Mouse (Mus musculus) stomach, postnatal 0 days (tissue): ENCODE data around the gene Lmo7. TPM values are rescaled to one million over a fixed set of nuclear protein-coding genes. Genes with fewer than 3 reads are reported as not detected.

Source experiments
- ATAC-seq: fragments of 200-750 bp; cut with Nextera tagmentation; 2 replicates; pipeline ENCODE4 v1.8.0; 2017; ENCODE audit not compliant: low FRiP score, low TSS enrichment
- DNase-seq: peaks from one replicate; pipeline ENCODE4 v3.0.0-alpha.2; 2016; ENCODE audit warnings: low spot score
- H3K27ac ChIP-seq: fragments of 300-500 bp; sonication (generic); replicated peaks from 2 replicates; pipeline ENCODE4 v1.5.1; 2014; ENCODE audit warnings: mild to moderate bottlenecking, control low read depth
- H3K27me3 ChIP-seq: fragments of 300-500 bp; sonication (generic); 2 replicates; pipeline ENCODE4 v1.6.1; 2014; ENCODE audit warnings: low read length; ENCODE audit not compliant: control insufficient read depth, insufficient read depth
- H3K36me3 ChIP-seq: fragments of 300-500 bp; sonication (generic); 2 replicates; pipeline ENCODE4 v1.6.1; 2014; ENCODE audit warnings: low read length, mixed read lengths; ENCODE audit not compliant: control insufficient read depth, insufficient read depth
- H3K4me1 ChIP-seq: fragments of 300-500 bp; sonication (generic); replicated peaks from 2 replicates; pipeline ENCODE4 v1.6.1; 2014; ENCODE audit warnings: antibody characterized with exemption; ENCODE audit not compliant: control insufficient read depth, insufficient read depth
- H3K4me2 ChIP-seq: fragments of 300-500 bp; sonication (generic); replicated peaks from 2 replicates; pipeline ENCODE4 v1.6.1; 2014; ENCODE audit warnings: low read depth, mild to moderate bottlenecking, control low read depth, moderate library complexity
- H3K4me3 ChIP-seq: fragments of 300-500 bp; sonication (generic); 2 replicates; pipeline ENCODE4 v1.5.1; 2014; ENCODE audit warnings: low read depth, low read length, control low read depth
- H3K9ac ChIP-seq: fragments of 300-500 bp; sonication (generic); 2 replicates; pipeline ENCODE4 v1.6.1; 2014; ENCODE audit warnings: mild to moderate bottlenecking, low read length, control low read depth, mixed read lengths
- H3K9me3 ChIP-seq: fragments of 300-500 bp; sonication (generic); 2 replicates; pipeline ENCODE4 v1.6.1; 2016; ENCODE audit warnings: low read length; ENCODE audit not compliant: control insufficient read depth
- CTCF ChIP-seq: IDR thresholded peaks from 2 replicates; pipeline ENCODE4 v1.5.1; 2016; ENCODE audit warnings: antibody characterized with exemption, low read depth, mild to moderate bottlenecking, moderate library complexity
- EP300 ChIP-seq: optimal IDR thresholded peaks from 2 replicates; pipeline ENCODE3; 2016; ENCODE audit warnings: antibody characterized with exemption
- WGBS: fragments of 180-500 bp; shearing (Covaris S2); extraction: QIAGEN DNeasy Blood & Tissue Kit; methylation state at CpG from one replicate; pipeline ENCODE4 v1.1.7; 2014; 5-methylcytosine and 5-hydroxymethylcytosine counted together
- polyA plus RNA-seq: library from polyadenylated mRNA; unstranded; fragments of >200 nt; fragmentation: Nextera tagmentation; extraction: Ambion mirVana; gene quantifications from 2 replicates; pipeline ENCODE4 v1.2.1, GENCODE M21; 2015

The Lmo7 gene
- polyA plus RNA-seq, 1 experiment from 2014 or later = 20.4 TPM

DNA sequence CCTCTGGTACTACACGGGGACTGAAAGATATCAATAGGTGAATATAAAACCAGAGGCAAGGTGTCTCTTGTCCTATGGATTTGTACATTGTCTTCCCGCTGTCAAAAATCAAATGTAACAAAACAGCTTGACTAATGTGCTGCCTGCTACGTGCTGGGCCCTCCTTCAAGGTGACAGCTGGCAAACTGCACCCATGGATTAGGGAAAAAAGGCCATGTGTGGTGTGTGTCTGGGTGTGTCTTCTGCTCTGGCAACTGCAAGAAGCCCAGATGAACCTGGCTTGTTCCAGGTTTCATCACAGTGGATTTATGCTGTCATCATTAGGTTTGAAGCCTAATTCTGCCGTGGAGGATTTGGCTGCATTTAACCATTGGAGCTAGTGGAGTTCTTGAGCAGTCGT lies 174.0 kb downstream of the Lmo7 start:
- no peaks in the 10 kb centered on the region for H3K4me1 ChIP-seq
- no peak for DNase-seq
- ATAC-seq = no peak
- no peak overlapping the region for H3K4me3 ChIP-seq
- no peaks in the 10 kb centered on the region for H3K9me3 ChIP-seq
- H3K4me2 ChIP-seq = no peak overlapping the region
- 55% methylated on average over 5 of the region's 5 CpGs for WGBS
- no peaks in the 10 kb centered on the region; the same call in 1 of the 2 replicates for H3K36me3 ChIP-seq
- H3K9ac ChIP-seq = no peak overlapping the region
- TF ChIP-seq CTCF (no peak), EP300 (no peak)
- H3K27me3 ChIP-seq = no peaks in the 10 kb centered on the region
- H3K27ac ChIP-seq = no peak overlapping the region

DNA sequence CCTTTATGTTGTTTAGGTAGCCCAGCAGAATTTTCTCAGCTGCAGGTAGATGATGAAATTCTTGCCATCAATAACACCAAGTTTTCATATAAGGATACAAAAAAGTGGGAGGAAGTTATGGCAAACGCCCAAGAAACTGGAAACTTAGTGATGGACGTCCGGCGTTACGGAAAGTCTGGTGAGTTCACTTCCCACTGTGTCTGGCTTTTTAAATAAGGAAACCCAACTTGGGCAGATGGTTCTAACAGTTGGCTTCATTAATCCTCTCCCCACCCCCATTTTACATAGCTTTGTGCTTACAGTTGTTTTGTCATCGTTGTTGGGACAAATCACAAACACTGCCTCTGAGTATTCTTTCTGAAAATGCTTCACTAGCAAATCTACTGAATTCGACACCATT lies 182.2 kb downstream of the Lmo7 start:
- H3K9ac ChIP-seq = no peak overlapping the region
- H3K36me3 ChIP-seq = no peaks in the 10 kb centered on the region
- no peaks in the 10 kb centered on the region for H3K27me3 ChIP-seq
- DNase-seq (no peak), ATAC-seq (no peak)
- H3K27ac ChIP-seq = no peak overlapping the region
- no peaks in the 10 kb centered on the region for H3K4me1 ChIP-seq
- no peaks in the 10 kb centered on the region for H3K9me3 ChIP-seq
- H3K4me2 ChIP-seq = no peak overlapping the region
- 75% methylated on average over 7 of the region's 7 CpGs for WGBS
- no peak overlapping the region for H3K4me3 ChIP-seq
- no peak for TF ChIP-seq CTCF
- no peak for TF ChIP-seq EP300

DNA sequence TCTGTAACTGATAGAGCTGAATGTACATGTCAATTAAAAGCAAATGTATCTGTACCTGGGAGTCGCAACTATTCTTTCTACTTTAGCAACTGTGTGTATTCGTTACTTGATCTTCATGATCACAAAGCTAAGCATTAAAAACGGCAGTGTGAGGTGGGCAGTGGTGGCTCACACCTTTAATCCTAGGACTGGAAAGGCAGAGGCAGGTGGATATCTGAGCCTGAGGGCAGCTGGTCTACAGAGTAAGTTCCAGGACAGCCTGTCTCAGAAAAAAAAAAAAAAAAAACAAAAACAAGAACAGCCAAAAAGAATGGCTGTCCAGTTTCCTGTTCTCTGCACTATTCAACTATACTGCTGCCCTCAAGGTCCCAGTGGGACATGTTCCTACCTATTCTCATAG lies 182.6 kb downstream of the Lmo7 start:
- Histone ChIP-seq H3K36me3 (no peaks in the 10 kb centered on the region), H3K27ac (no peak overlapping the region), H3K4me1 (no peaks in the 10 kb centered on the region), H3K9me3 (no peaks in the 10 kb centered on the region), H3K4me3 (no peak overlapping the region), H3K4me2 (no peak overlapping the region), H3K27me3 (no peaks in the 10 kb centered on the region), H3K9ac (no peak overlapping the region)
- no peak for TF ChIP-seq EP300
- no peak for TF ChIP-seq CTCF
- ATAC-seq (no peak), DNase-seq (no peak)
- WGBS = 85% methylated on average over 3 of the region's 3 CpGs

DNA sequence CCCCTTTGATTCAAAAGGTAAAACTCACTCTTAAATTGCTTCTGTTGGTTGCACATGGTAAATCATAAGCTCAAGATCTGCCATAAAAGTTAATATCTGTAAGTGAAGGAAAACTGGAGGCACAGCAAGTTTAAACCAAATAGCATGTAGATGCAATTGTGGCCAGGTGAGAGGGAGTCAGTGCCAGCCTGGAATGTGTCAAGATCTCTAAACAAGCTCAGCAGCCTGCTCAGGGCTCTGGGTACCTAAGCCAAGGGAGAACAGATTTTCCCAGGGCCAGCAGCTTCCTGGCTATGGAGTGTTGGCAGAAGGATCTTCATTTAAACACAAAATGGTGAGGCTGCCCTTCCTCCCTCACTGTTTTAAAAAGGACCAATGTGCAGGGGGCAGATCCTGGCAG lies 184.6 kb downstream of the Lmo7 start:
- ATAC-seq (no peak), DNase-seq (no peak)
- TF ChIP-seq CTCF = no peak
- no peak for TF ChIP-seq EP300
- Histone ChIP-seq H3K9me3 (no peaks in the 10 kb centered on the region), H3K27me3 (no peaks in the 10 kb centered on the region), H3K4me1 (no peaks in the 10 kb centered on the region), H3K4me3 (no peak overlapping the region), H3K4me2 (no peak overlapping the region), H3K9ac (no peak overlapping the region), H3K27ac (no peak overlapping the region), H3K36me3 (peaks cover 3% of the 10 kb centered on the region; the same call in 1 of the 2 replicates)

DNA sequence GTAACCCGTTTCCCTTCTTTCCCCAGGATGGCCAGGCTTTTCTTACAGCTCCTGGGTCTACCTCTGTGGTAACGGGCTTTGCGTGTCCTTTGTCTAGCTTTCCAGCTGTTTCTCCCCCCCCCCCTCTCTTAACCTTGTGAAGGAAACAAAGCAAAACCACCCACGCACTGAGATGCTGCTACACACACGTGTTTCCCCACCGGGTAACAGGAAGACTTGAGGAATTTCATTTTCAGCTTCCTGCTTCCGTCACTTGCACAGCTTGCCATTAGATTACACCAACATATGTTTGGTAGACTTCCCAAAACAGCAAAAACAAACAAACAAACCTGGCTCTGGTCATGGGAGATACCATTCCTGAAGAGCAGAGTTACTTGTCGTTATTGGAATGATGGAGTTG lies 186.1 kb downstream of the Lmo7 start:
- 72% methylated on average over 8 of the region's 8 CpGs for WGBS
- Histone ChIP-seq H3K4me2 (no peak overlapping the region), H3K27ac (no peak overlapping the region), H3K36me3 (peaks cover 7% of the 10 kb centered on the region; the same call in 1 of the 2 replicates), H3K9me3 (no peaks in the 10 kb centered on the region), H3K4me1 (no peaks in the 10 kb centered on the region), H3K4me3 (no peak overlapping the region), H3K9ac (no peak overlapping the region), H3K27me3 (no peaks in the 10 kb centered on the region)
- no peak for ATAC-seq
- TF ChIP-seq CTCF (no peak), EP300 (no peak)
- no peak for DNase-seq

DNA sequence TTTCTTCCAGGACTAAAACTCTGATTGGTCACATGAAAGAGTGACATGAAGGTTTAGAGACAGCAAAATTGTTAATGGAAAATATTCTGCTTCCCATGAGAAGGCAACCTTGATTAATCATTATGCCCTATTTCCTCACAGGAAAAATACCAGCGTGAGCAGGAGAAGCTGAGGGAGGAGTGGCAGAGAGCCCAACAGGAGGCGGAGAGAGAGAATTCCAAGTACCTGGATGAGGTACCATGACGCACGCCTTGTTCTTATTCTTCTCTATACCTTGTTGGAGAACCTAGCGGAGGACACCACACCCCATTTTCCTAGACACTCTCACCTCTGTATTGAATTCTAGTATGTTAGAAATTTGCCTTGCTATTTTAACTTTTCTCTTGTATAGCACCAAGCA lies 188.7 kb downstream of the Lmo7 start:
- H3K27ac ChIP-seq = no peak overlapping the region
- ATAC-seq (no peak), DNase-seq (no peak)
- H3K4me1 ChIP-seq = no peaks in the 10 kb centered on the region
- TF ChIP-seq EP300 (no peak), CTCF (no peak)
- 80% methylated on average over 5 of the region's 5 CpGs for whole genome bisulfite sequencing
- H3K36me3 ChIP-seq = peaks cover 7% of the 10 kb centered on the region; the same call in 1 of the 2 replicates
- no peak overlapping the region for H3K9ac ChIP-seq
- H3K4me2 ChIP-seq = no peak overlapping the region
- H3K9me3 ChIP-seq = no peaks in the 10 kb centered on the region
- no peaks in the 10 kb centered on the region for H3K27me3 ChIP-seq
- no peak overlapping the region for H3K4me3 ChIP-seq
